Mouse (Mus musculus) thymus, postnatal 25 days (tissue): ENCODE results near the gene Kdm3a.
A peak's percentile ranks its signal among the peaks of the same experiment; 100 is the strongest.

Experiments
- DNase-seq: peaks from one replicate; pipeline ENCODE4 v3.0.0; 2022

Kdm3a gene

DNA sequence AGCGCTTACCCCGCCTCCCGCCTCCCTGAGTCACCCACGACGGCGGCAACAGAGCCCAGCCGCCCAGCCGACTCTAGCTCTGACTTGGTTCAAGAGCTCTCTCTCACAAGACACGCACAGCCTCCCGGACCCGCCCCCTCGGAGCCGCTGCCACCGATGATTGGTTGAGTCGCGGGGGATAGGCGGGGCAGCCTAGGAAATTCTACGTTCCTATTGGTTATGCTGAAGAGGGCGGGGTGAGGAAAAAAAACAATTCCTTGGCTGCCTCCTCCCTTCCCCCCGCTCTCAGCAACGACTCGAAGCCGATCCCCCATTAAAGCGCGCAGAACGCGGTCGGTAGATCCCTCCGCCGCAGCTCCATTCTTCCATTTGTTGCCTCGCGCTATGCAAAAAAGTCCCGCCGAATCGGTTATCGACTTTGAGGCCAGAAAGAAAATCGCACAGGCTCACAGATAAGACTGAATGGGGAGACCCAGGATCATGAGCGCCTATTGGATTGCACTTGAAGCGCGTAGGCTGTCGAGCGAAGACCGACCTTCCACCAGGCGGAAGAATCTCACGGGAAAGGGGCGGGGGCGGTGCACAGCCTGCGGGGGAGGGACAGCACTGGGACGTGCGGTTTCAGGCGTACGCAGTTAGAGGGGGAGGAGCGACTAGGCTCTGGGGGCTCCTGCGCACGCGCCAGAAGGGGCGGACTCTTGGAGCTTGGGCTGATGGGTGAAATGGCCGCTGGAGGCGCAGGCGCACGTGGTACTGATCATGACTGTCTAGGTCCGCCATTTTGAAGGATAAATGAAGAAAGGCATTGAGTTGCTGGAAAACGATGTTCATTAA is at the start of gene Kdm3a:
Gene Kdm3a, minus strand, starts transcription at position 162 of the 834 bp plus-strand sequence.
- DNase-seq: peak; percentile 99

DNA sequence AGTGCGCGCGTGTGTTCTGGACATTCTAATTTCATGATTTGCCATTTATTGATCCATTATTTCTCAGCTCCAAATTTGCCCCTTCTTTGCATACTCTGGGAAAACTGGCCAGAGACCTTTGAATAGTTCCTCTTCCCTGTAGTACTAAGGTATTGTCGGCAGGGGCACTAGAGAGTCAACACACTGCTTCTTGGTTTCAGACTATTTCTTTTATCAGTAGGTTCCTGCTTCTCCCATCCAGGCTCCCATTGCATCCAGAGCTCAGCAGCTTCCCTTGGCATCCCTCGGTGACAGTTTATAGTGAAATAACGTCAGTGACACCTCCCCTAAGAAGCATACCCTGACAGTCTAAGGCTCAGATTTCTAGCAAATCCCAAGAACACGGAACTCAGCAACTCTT is 46.1 kb upstream of the Kdm3a start:
- DNase-seq: peak; percentile 8

DNA sequence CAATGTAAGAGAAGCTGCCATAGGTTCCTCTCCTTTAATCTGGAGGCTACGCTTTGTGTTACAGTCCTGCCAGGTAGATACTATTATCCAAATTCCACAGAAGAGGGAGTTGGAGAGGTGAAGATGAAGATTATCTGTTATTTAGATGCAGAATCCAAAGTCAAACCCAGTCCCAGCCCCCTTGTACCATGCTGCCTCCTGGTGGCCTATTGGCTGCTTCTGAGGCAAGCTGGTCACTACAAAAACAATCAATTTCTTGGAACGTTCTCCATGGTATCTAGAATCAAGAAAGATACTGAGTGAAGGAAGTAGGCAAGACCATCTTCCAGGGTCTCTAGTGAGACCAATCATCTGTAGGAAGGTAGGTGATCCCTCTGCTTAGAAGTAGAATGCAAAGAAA is 40.4 kb upstream of the Kdm3a start:
- DNase-seq: peak; percentile 44

DNA sequence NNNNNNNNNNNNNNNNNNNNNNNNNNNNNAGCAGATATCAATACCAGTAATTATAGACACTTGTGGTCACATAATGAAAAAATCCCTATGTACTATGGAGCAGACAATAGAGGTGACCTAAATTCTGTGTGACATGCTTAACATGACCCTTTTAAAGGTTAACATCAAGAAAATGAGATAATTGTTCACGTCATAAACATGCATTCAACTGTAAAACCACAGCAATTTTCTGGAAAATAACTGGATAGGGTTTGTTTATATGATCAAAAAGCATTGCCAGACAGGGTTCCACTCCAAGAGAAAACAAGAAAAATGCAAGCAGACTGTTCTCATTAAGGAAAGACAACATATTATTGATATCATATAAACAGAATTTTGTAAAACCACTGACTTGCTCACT is 31.7 kb upstream of the Kdm3a start:
- no peak for DNase-seq

DNA sequence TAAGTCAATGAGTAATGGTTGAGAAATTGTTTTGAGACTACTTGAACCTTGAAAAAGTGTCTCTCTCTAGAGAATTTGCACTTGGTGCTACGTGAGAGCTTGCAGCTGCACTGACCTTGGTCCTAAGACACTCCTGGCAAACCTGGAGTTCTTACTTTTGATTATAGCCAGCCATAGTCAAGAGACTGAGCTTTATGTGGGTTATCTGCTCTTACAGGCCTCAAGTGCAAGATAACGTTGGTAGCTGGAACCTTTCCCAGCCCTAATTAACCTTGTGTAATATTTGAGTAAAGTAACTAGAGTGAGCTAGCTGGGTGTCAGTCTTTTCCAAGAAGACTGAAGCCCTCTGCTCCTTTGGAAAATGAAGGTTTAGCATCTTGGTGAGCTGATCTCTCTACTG is 25.5 kb upstream of the Kdm3a start:
- DNase-seq: no peak

DNA sequence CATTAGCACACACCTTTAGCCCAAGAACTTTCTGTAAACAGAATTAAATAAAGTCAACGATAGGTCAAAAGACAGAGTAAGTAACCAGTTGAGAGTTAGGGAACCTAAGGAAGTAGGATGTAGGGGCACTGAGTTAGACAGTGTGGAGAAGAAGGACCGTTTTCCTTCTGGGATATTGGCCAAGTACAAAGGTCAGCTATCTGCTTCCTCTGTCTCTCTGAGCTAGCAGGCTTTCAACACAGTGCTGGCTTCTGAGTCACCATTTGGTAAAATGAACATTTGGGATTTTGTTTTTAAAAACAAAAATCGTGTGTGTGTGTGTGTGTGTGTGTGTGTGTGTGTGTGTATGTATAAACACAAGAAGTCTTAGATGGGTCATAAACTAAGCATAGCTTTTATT is 23.0 kb upstream of the Kdm3a start:
- no peak for DNase-seq

DNA sequence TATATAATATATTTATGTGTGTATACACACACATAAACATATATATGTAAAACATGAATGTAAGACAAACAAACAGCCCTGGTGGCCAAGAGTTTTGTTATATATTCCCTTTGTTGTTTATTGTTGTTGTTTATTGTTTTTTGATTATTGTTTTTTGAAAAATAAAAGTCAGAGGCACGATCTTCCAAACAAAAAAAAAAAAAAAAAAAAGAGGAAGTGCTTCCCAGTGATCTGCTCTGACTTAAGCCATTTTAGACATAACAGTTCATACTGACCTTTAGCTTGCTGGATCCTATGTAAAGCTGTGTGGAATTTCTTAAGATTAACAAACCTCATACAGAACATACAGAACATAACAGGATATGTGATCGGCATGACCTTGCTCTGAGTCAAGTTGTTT is 19.1 kb upstream of the Kdm3a start:
- DNase-seq: no peak

DNA sequence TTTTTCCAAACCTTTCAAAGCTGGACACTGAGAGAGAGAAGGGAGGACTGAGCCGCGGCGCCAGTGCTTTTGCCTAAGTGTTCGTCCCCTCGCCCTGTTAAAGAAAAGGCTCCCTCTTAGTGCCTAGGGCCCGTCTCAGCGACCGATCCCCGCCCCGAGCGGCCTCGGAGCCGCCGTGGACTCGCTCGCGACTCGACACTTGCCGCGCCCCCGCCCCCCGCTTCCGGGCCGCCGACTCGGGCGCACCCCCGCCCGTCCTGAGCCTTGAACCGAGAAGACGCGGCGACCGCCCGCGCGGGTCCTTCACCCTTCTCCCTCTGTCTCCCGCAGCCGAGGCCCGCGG is 333 bp downstream of the Kdm3a start:
- DNase-seq: no peak

DNA sequence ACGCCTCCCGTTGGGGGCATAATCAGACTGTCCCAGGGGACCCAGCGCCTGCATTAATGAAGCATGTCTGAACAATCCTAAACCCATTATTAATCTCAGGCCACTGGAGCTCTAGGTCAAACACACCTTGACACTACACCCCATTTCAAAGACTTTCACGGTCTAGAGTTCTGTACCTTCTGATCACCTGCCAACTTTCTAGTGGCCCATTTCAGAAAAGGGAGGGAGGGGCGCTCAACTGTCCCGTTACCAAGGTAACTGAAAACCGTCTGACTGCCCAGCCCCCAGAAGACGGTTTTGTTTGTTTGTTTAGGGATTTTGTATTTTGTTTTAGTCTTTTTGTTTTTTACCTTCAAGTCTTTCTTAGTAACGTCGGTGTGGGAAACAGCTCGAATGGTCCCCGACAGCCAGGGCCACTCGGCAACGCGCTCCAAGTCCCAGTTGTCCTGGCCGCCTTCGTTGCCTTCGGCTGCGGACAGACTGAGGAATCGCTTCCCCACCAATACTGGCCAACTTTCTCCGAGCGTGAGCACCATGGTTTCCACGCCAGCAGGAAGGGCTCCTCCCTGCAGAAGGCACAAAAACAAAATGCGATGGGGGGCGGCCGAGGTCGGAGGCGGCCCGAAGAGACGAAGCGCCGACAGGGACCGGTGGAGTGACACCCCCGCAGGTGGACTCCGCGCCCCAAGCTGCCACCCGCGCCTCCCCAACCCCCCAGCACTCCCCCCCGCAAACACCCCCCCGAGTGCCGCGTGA is 906 bp downstream of the Kdm3a start:
- DNase-seq: no peak

DNA sequence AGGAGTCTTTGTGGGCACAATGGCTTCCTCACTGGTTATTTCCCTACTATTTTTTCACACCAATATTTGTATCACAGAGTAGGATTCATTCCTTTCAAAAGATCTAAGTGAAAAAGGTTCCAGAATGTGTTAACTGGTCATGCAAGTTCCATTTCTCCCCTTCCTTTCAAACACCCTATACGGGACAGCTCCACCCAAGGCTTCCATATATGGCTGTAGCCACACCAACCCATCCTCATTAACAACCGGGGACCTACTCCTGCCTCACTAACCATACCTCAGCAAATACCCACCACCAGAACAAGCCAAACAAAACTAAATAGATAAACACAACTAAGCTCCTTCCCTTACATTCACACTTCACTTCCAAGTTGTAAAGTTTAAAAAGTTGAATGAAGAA is 1.6 kb downstream of the Kdm3a start:
- DNase-seq: no peak

DNA sequence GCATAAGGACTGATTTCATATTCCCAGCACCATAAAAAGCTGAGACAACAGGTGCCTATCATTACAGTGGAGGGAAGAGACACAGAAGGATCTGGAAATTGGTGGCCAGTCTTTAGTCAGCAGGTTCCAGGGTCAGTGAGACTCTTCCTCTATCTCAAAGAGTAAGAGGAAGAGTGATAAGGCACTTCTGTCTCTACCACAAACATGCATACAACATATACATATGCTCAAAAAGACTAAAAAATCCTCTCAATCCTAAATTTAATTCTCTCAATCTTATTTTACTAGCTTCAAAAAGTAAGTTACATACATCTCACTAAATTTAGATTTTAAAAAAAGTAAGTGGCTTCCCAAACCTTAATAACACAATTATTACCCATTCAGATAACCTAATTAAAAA is 5.5 kb downstream of the Kdm3a start:
- no peak for DNase-seq

DNA sequence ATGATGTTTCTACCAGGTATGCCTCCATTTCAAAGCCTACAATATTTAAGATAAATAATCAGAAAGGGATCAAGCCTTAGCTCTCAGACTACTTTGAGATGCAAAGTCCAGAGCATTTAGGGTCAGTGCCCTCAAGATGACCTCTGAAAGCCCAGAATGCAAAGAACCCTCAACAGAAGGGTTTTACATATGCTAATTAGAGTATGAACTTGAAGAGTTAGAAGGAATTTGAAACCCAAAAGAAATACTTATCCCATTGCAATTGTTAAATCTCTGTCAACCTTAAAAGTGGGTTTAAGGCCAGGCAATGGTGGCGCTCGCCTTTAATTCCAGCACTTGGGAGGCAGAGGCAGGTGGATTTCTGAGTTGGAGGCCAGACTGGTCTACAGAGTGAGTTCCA is 6.8 kb downstream of the Kdm3a start:
- no peak for DNase-seq

DNA sequence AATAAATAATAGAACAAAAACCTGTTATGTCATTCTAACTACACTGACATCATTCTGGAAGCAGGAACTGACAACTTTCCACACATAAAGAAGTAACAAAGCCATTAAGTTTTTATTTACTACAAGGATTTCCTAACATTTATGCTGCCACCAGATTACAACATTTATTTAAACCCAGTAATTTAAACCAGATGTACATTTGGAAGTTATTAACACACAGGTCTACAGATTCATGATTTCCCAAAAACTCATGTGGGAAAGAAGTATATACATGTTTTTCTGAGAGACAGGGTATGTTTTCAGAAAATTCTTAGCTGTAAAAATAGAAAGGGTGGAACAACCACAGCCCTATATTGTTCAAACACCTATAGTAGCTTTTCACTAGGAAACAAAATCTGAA is 8.1 kb downstream of the Kdm3a start:
- DNase-seq: no peak

DNA sequence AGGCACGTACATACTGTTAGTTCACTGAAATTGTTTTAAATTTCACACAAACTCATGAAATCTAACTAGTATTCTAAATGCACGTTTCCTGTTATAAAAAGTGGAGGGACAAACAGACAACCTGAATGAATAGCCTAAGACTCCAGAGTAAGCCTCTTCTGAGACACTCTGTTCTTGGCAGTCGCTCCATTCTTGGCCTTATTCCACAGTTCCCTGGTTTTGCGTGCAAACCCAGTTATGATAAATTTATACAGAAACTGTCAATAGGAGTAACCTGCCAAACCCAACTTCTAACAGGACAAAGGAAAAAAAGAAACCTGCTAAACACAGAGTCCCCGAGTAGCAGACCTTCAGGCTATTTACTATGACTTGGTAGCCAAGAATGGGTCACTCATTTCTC is 10.8 kb downstream of the Kdm3a start:
- DNase-seq: no peak

DNA sequence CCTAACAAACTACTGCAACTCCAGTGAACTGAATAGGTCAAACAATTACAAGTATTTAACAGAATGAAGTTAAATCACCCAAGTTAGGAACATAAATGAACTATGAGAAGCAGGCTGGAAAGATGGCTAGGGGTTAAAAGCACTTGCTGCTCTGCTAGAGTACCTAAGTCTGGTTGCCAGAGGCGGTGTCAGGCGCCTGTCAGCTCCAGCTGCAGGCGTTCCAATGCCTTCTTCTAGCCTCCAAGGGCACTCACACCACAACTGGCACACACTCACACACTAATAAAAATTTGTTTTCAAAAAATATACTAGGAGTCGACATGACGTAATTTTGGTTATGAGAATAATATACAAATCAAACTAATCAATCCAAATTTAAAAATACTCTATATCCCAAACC is 11.2 kb downstream of the Kdm3a start:
- no peak for DNase-seq

DNA sequence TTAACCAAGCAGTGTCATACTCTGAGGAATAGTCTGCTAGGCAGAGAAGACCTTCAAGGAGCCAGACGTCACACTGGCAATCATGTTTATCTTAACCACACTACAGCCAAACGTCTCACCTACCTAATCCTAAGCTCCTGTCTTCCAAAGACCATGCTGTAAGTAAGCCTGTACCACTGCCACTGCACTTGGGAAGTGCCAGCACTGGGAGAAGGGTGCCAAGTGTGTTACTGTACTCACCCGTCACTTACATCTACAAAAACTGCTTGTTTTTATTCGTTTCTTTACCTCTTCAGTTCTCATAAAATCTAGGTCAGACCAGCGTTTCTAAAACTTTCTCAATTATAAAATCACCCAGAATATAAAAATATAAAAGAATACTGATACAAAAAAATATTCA is 15.8 kb downstream of the Kdm3a start:
- no peak for DNase-seq

DNA sequence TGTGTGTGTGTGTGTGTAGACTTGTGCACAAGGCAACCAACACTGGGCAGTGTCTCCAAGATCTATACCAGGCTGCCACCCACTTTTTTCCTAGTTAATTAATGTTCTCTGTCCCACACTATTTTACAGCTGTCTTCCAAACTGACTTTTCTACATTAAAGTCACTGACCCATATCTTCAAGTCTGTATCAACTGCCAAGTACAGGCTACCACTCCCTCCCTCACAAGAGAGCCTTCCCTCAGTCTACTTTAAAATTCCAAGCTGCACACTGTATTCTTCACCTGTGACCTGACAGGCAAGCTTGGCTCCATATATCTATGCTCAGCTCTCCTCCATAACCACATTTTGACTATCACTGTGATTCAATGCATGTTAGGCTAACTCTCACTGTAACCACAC is 19.6 kb downstream of the Kdm3a start:
- DNase-seq: no peak

DNA sequence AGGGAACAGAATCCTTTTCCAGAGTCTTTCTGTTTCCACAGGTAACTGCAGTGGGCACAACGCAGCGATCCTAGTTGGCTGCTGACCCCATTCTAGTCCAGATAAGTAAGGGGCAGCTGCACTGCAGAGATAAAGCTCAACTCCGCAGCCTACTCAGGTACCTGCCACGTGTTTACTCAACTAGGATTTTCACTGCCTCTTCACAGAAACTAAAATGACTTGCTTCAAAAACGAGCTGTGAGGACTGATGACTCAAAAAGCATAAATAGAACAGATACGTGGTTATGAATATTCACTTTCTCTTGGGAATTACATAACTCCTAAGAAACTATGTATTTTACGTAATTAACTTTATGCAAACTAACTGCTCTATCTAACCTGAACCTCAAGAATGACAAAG is 22.8 kb downstream of the Kdm3a start:
- DNase-seq: no peak

DNA sequence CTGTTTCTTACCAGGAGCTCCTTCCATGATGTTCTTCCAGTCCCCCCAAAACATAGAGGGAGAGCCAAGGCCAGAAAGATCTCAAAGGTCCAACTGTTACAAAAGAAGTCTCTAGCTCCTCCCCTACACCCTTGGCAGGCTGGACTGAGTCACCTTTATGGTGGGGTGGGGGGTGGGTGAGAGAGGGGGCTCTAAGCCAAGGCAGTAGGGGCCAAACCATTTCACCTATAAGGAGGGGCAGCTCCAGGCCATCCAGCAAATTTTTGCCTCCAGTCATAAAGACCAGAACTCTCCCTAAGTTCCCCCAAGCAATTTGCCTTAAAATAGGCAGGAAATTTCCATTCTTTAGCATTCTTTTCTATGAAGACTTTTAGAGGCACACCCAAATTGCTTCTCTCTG is 23.8 kb downstream of the Kdm3a start:
- no peak for DNase-seq

DNA sequence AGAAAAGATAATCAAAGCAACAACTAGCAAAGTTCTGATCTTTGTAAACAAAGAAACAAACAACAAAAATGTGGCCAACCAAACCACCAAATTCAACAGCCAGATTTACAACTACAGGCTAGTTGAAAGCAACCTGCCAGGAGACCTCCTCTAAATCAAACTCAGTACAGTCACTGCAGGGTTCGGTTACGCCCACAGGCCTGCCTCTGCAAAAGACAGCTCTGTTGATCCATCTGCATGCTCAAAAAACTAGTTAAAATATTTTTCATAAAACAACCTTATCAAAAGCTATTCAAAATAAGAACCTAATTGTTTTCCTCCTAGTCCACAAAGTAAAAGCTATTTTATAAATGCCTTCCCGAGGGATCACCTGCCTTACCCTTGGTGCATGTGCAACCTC is 25.0 kb downstream of the Kdm3a start:
- no peak for DNase-seq

DNA sequence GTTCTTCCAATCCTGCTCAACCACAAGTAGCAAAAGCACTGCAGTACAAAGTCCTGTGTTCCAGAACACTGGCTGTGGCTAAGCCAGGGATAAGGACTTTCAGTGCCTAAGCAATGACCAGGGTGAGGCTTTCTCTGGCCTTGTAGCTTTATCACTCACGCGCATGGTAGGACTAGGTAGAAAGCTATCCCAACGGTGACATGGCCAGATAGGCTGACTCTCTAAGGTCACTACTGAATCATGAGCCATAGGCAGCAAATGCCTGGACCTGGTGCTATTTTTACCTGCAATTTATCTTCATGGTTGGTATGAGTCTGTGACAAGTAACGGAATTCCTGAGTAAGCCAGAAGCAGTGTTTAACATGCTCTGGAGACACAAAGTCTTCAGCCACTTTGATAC is 42.6 kb downstream of the Kdm3a start:
- DNase-seq: no peak

DNA sequence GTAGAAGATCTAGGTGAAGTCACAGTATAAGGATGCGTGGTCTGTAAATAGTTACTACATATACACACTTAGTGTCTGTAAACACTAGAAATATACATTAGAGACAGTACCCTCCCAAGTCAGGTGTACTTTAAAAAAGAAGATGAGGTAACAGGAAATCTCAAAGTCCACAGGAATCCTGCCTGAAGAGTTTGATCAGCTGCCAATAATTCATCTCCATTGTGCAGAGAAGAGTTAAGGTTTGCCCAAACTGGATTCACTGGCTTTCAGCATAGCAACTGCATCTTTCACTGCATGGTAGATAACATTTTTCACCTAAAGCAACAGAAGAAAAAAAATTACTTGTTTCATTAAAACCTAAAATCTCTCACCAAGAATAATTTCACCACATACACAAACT is 43.4 kb downstream of the Kdm3a start:
- DNase-seq: no peak

DNA sequence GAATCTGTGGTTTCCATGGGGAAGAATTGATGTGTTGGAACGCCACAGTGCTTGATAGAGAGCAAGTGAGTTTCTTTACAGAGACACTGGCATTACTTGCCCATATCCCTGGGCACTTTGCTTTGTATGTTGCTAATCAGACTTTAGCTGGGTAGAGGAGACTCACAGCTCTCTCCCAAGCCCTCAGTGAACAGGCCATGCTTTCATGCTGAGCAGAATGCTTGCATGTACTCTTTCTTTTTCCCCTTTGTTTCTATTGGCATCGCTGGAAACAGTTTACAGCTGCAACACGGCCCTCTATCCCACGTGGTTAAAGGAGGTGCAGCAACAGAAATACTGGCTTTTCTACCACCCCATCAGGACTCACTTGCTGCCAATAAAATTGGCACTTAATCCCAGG is 49.6 kb downstream of the Kdm3a start:
- no peak for DNase-seq

DNA sequence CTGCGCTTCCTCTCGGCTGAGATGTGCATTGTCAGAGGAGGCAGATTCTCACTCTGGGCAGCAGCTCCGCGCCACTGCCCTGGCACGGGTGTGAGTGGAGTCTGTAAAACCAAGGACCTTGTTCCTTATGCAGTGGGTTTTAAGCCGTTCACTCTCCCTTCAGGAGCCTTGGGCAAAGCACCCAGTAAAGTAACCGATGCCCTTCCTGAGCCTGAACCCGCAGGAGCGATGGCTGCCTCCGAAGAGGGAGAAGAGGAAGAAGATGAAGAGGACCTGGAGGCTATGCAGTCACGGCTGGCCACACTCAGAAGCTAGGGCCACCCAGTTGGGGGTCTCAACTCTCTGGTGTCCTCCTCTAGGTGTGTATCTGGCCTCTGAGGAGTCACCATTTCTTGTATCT is 53.3 kb downstream of the Kdm3a start:
- DNase-seq: no peak

DNA sequence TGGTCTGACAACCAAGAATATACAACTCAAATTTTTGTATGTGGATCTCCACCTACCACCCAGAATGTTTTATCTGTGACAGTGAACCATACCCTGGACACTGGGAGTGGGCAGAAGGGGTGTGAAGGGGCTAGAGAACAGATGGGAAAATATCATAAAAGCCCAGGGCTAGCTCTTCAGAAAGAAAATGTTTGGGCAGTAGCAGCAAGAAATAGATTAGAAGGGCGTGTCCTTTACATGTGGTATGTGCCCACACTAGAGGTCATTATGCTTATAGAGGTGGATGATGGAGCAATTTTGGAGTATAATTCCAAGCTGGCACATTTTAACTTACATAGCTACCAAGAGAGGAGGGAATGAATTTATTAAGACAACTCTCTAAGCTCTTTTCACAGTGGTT is 57.4 kb downstream of the Kdm3a start:
- no peak for DNase-seq
